Mouse (Mus musculus): ENCODE results near the gene 4932414N04Rik.
A peak's percentile ranks its signal among the peaks of the same experiment; 100 is the strongest.
"Not testable (repeated sequence)": the region's sequence is repeated elsewhere in the genome, so short reads cannot be mapped to it uniquely, and the experiment has no call there.

Gene 4932414N04Rik

GRCm38 (mm10) chr2:68656186-68656585 lies at the start of gene 4932414N04Rik:
4932414N04Rik (plus strand) TSS chr2:68656486.
- not testable (repeated sequence) for DNase-seq

DNA sequence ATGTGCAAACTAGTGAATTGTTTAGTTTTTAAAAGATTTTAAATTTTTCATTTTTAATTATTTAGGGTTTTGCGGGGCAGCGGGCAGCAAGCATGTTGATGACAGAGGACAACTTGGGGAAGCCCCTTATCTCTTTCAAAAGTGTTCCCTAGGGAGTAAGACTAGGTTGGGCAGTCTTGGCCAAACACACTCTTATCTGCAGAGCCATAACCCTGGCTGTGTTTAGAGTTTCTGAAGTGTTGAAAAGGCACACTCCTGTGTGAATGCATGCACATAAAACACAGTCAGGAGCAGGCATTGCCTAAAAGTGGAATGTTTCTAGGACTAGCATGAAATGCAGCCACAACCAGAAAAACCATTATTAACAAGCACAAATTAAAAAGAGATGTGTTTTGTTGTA lies 75.9 kb downstream of the 4932414N04Rik start:
- no peak for DNase-seq

- no peak for DNase-seq
Observed at GRCm38 (mm10) chr2:68739772-68740739, 83.8 kb downstream of the 4932414N04Rik start.

- no peak for DNase-seq
Observed at GRCm38 (mm10) chr2:68744599-68744998, 88.3 kb downstream of the 4932414N04Rik start.

- no peak for DNase-seq
Observed at GRCm38 (mm10) chr2:68756179-68756578, 99.9 kb downstream of the 4932414N04Rik start.

DNA sequence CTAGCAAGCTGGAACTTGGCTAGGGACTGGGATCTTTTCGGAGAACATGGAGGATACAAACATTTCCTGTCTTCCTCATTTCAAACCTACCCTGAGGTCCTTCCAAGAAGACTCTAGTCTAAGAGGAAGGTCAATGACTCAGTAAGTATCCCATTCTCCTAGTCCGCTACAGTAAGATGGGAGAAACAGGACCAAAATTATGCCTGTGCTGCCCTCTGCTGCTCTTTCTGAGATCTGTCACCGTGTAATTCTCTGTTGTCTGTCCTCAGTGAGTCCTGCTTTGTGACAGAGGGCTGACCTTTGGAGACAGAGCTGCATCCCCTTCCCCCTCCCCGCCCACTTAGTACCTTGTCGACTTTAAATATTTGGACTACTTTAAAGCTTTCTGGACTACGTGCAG lies 100.5 kb downstream of the 4932414N04Rik start:
- peak; percentile 46 to 56 for DNase-seq

DNA sequence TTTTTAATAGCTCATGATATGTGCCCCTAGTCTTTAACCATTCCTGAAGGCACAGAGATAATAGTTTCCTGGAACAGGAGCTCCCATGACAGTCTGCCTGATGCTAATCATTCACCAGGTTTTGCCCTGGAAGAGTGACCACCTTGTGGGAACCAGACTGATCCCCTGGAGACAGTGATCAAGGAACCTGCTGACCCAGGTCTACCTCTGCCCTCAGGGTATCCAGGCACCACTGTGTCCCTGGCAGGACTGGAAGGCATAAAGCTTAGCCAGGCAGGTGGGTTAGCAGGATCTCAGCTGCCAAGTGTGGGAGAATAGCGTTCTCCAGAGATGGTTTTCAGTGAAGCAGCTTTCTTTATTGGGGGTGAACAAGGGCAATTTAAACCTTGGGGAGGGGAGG lies 109.1 kb downstream of the 4932414N04Rik start:
- no peak for DNase-seq

GRCm38 (mm10) chr2:68767186-68767890 lies 111.1 kb downstream of the 4932414N04Rik start:
- no peak for DNase-seq

DNA sequence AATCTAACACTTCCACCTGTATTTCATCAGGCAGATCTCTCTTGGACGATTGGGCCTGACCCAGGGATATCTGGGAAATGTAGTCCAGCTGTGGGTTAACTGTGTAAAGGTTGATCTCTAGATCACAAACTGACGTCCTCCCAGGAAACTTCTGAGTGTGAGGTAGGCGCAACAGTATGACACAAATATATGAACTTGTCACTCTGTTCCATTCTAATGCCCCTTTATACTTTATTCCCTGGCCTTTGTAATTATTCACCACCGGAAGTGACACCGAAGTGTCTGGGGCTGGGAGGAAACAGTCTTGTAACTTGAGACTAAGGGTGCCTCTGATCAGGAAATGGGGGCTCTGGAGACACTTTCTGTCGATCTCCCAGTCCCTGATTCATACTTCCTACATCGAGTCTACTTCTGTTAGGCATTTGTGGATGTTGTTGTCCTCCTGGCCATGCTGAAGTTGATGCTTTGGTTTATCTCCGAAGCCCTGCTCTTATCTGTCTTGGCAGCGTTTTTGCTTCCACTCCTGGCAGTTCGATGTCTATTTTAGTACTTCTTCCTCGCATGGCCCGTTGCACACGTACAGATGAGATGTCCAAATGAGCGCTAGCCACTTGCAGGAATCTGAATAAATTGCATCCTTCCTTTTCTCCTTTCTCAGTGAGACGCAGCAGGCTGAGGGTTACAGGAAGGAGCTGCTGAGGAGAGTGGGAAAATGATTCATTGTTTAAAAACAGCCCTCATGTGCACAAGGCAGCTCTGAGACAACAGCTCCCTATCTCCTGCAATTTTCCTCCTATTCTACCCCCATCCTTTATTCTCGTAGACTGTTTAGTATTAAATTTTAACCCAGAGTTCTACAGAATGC lies 126.2 kb downstream of the 4932414N04Rik start:
- DNase-seq, result no peak

DNA sequence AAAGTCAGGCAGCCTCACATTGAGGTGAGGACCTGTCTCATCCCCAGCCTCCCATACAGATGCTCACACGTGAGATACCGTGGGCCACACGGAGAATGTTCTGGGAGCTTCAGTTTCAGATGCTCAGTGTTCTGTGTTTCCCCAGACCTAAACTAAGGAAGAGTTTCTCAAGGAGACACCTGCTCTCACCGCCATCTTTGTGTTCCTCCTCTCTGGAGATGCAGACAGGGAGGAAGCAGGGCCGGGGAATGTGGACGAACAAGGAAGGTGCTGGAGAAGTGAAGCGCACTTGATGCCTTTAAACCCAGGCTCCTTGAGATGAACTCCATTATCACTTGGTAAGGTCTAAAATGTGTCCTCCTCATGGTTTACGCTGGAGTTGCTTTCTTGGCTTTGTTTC lies 127.4 kb downstream of the 4932414N04Rik start:
- DNase-seq, result not testable (repeated sequence)

- DNase-seq, result peak; percentile 83 to 88
Observed at GRCm38 (mm10) chr2:68784710-68785427, 128.6 kb downstream of the 4932414N04Rik start.

DNA sequence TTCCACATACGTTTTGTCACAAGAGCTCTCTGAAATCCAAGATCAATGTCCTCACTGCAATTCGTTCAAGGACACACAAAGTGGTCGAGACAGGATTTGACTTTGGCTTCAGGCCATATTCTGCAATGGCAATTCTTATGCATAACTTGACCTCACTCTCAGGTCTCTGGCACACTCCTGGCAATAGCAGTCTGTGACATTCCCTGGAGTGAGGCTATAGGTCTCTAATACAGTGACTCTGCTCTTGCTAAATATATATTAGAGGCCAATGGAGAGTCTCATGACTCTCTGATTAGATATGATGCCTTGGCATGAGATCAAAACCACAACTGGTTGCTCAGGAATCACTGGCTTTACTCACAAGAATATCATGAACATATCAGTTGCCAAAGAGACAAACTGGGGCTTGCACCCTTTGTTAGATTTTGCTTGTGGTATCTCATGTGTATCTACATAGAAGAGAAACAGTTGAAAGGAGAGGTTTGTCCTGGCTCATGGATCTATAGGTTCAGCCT lies 130.9 kb downstream of the 4932414N04Rik start:
- no peak for DNase-seq

GRCm38 (mm10) chr2:68792296-68792695 lies 136.0 kb downstream of the 4932414N04Rik start:
- DNase-seq, result no peak

DNA sequence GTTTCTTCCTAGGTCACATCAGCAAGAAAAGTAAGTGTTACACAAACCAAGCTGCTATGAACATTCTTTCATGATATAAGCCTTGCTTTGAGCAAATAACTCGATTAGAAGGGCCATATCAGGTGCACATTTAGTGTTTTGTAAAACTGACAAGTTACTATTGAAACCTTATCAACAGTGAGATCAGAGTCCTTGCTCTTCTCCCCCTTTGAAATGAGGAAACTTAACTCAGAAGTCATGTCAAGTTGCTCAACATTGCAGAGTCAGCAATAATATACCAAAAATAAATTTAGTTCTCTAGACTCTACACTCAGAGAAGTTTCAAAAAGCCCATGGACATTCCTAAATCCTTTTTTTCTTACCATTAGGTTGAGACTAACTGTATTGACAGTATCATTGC lies 137.2 kb downstream of the 4932414N04Rik start:
- no peak for DNase-seq

DNA sequence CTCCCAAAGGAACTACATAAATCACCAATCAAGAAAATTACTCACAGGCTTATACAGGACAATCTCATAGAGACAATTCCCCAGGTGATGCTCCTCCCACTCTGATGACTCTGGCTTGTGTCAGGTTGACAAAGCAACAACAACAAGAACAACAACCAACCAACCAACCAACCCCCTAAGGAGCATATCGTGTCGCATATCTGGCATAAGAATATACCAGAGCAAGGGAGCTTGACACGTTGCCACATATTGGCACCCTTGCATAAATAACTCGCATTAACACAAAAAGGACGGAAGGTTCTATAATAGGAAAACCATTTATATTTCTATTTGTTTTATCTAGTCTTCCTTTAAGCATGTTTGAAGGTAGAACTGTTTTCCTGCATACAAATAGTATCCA lies 137.9 kb downstream of the 4932414N04Rik start:
- no peak for DNase-seq

GRCm38 (mm10) chr2:68794616-68795015 lies 138.3 kb downstream of the 4932414N04Rik start:
- DNase-seq, result peak; percentile 14 to 17

- no peak for DNase-seq
Observed at GRCm38 (mm10) chr2:68796011-68796775, 139.9 kb downstream of the 4932414N04Rik start.

- DNase-seq, result no peak
Observed at GRCm38 (mm10) chr2:68797106-68797505, 140.8 kb downstream of the 4932414N04Rik start.
